In genomic region chr3:41198216-41198976, GRCm38 (mm10) we compare ENCODE assay signal across 9 mouse cellular contexts.
DNase-seq lines count a peak whose midpoint lies in the region; ATAC-seq and TF ChIP-seq lines count a peak whose summit lies in the region.
"Had no signal": no experiment of that assay in that cellular context is flagged by ENCODE, and none has a peak within 500 bp of the region (broad histone marks: within the 10 kb centered on the region; RNA-seq: fewer than 3 reads in every experiment).

No protein-coding gene starts in this region.

- no peak for DNase-seq in midbrain, embryonic 11.5 days (ENCODE audit: low spot score, missing footprints)
- DNase-seq in cerebellum, postnatal 10 days, result peak; percentile 88 to 91
- DNase-seq in right cerebral cortex, postnatal 4 days, result peak; percentile 13
- DNase-seq in gastrocnemius, adult 2 months, result no peak
- DNase-seq in natural killer cell, adult 2 months (ENCODE audit: low spot score in 2 of 2), result no peak
- no peak for DNase-seq in layer of hippocampus, postnatal 25 days (ENCODE audit: extremely low spot score in 1 of 2, low spot score in 1 of 2)

- H3K9ac ChIP-seq in midbrain, embryonic 15.5 days, result no peak overlapping the region
- no peak overlapping the region for H3K9ac ChIP-seq in midbrain, embryonic 11.5 days (ENCODE audit: low read length)
- no peak overlapping the region for H3K9ac ChIP-seq in heart, embryonic 15.5 days
- H3K9ac ChIP-seq: embryonic facial prominence, embryonic 15.5 days had no signal

- peaks cover 2% of the 10 kb centered on the region; the same call in 1 of the 2 replicates for H3K4me1 ChIP-seq in midbrain, embryonic 15.5 days
- H3K4me1 ChIP-seq in midbrain, embryonic 11.5 days (ENCODE audit: control insufficient read depth, insufficient read depth, low read length), result no peaks in the 10 kb centered on the region
- H3K4me1 ChIP-seq in heart, embryonic 15.5 days (replicated peaks), result peaks cover 37% of the 10 kb centered on the region

- H3K4me2 ChIP-seq in midbrain, embryonic 15.5 days, result no peak overlapping the region
- H3K4me2 ChIP-seq in midbrain, embryonic 11.5 days, result no peak overlapping the region
- H3K4me2 ChIP-seq in heart, embryonic 15.5 days, result no peak overlapping the region
- H3K4me2 ChIP-seq: embryonic facial prominence, embryonic 15.5 days had no signal

- no peak overlapping the region for H3K27ac ChIP-seq in midbrain, embryonic 15.5 days
- H3K27ac ChIP-seq in midbrain, embryonic 11.5 days (ENCODE audit: low read depth, low read length), result no peak overlapping the region
- H3K27ac ChIP-seq in heart, embryonic 15.5 days, result peak overlapping the region; percentile 80
- H3K27ac ChIP-seq in gastrocnemius, adult 2 months, result no peak overlapping the region
- H3K27ac ChIP-seq: embryonic facial prominence, embryonic 15.5 days had no signal

- 0 out of 2 replicates have a peak, but pooled peaks have one; percentile 57 for ATAC-seq in midbrain, embryonic 15.5 days (replicated peaks)
- ATAC-seq in midbrain, embryonic 11.5 days (ENCODE audit: low FRiP score), result no peak
- 0 out of 2 replicates have a peak, but pooled peaks have one; percentile 34 for ATAC-seq in heart, embryonic 15.5 days (replicated peaks; ENCODE audit: insufficient number of reproducible peaks, insufficient read depth, low FRiP score, low read depth)

- intact Hi-C loops in gastrocnemius, adult 2 months (cut with DNase I), result no loop called here

- TF ChIP-seq CTCF in gastrocnemius, adult 2 months (IDR thresholded peaks at IDR 0.05), result no peak

- no peaks in the 10 kb centered on the region for H3K9me3 ChIP-seq in midbrain, embryonic 15.5 days
- H3K9me3 ChIP-seq in midbrain, embryonic 11.5 days (ENCODE audit: control insufficient read depth, low read length), result no peaks in the 10 kb centered on the region
- H3K9me3 ChIP-seq in heart, embryonic 15.5 days (replicated peaks), result no peaks in the 10 kb centered on the region
- H3K9me3 ChIP-seq: embryonic facial prominence, embryonic 15.5 days had no signal

- no peaks in the 10 kb centered on the region for H3K27me3 ChIP-seq in midbrain, embryonic 15.5 days (replicated peaks)
- H3K27me3 ChIP-seq in midbrain, embryonic 11.5 days (ENCODE audit: control insufficient read depth, insufficient read depth, low read length), result no peaks in the 10 kb centered on the region
- no peaks in the 10 kb centered on the region for H3K27me3 ChIP-seq in heart, embryonic 15.5 days
- H3K27me3 ChIP-seq: embryonic facial prominence, embryonic 15.5 days had no signal

- no peak overlapping the region for H3K4me3 ChIP-seq in midbrain, embryonic 15.5 days
- H3K4me3 ChIP-seq in midbrain, embryonic 11.5 days (ENCODE audit: low read depth, low read length), result no peak overlapping the region
- H3K4me3 ChIP-seq in heart, embryonic 15.5 days, result no peak overlapping the region
- H3K4me3 ChIP-seq in gastrocnemius, adult 2 months, result no peak overlapping the region
- H3K4me3 ChIP-seq: embryonic facial prominence, embryonic 15.5 days had no signal

- H3K36me3 ChIP-seq in midbrain, embryonic 15.5 days (replicated peaks), result no peaks in the 10 kb centered on the region
- no peaks in the 10 kb centered on the region for H3K36me3 ChIP-seq in midbrain, embryonic 11.5 days (ENCODE audit: control insufficient read depth, insufficient read depth, low read length)
- no peaks in the 10 kb centered on the region for H3K36me3 ChIP-seq in heart, embryonic 15.5 days
- H3K36me3 ChIP-seq: embryonic facial prominence, embryonic 15.5 days had no signal

- WGBS in midbrain, embryonic 15.5 days, result 74% methylated on average over 15 of the region's 15 CpGs
- 85% methylated on average over 15 of the region's 15 CpGs for WGBS in midbrain, embryonic 11.5 days
- 61% methylated on average over 15 of the region's 15 CpGs for WGBS in heart, embryonic 15.5 days

Comparison
In these comparisons a context has a peak if more than half of its experiments do, and no peak if none do; other contexts are left out.
1. DNase-seq: peak in cerebellum, postnatal 10 days (2 of 2) and right cerebral cortex, postnatal 4 days (single experiment); none in midbrain, embryonic 11.5 days (single experiment), gastrocnemius, adult 2 months (single experiment), natural killer cell, adult 2 months (0 of 2) and layer of hippocampus, postnatal 25 days (0 of 2).